Mouse (Mus musculus) MEL (cell line): ENCODE measurements around the gene Gxylt2. TPM values are rescaled to one million over a fixed set of nuclear protein-coding genes. Genes with fewer than 3 reads are reported as not detected.

Experiments
- DNase-seq: peaks from one replicate; pipeline ENCODE4 v3.0.0; 2011; ENCODE audit warnings: low read depth, low spot score
- H3K27ac ChIP-seq: 2 replicates; pipeline ENCODE4 v1.5.1; 2012; ENCODE audit warnings: low read depth, mild to moderate bottlenecking, control low read depth, low read length, moderate library complexity; ENCODE audit not compliant: control insufficient read depth
- H3K27me3 ChIP-seq, 2 experiments: fragments of 150-350 bp in 1 of 2; sonication (generic) in 1 of 2; 2 replicates each; pipeline ENCODE4 v1.6.1; 2012; ENCODE audit warnings: low read length in 2 of 2, mild to moderate bottlenecking in 2 of 2, improper control_type of control experiment in 1 of 2, moderate library complexity in 1 of 2; ENCODE audit not compliant: insufficient read depth in 2 of 2, control insufficient read depth in 1 of 2
- H3K36me3 ChIP-seq, 2 experiments: 2 replicates each; pipeline ENCODE4 v1.6.1; 2012 to 2014; ENCODE audit warnings: low read length in 2 of 2, improper control_type of control experiment in 1 of 2, inconsistent platforms in 1 of 2, mild to moderate bottlenecking in 1 of 2; ENCODE audit not compliant: insufficient read depth in 2 of 2, control insufficient read depth in 1 of 2
- H3K4me1 ChIP-seq, 2 experiments: fragments of 150-350 bp in 1 of 2; sonication (generic) in 1 of 2; 2 replicates each; pipeline ENCODE4 v1.6.1; 2012; ENCODE audit warnings: low read length in 2 of 2, improper control_type of control experiment in 1 of 2, mild to moderate bottlenecking in 1 of 2; ENCODE audit not compliant: insufficient read depth in 2 of 2, control insufficient read depth in 1 of 2
- H3K4me3 ChIP-seq, 2 experiments: fragments of 150-350 bp in 1 of 2; sonication (generic) in 1 of 2; 2 replicates each; pipeline ENCODE4 v1.5.1; 2012; ENCODE audit warnings: low read depth in 2 of 2, low read length in 2 of 2, mild to moderate bottlenecking in 2 of 2, moderate library complexity in 2 of 2, control low read depth in 1 of 2, improper control_type of control experiment in 1 of 2; ENCODE audit not compliant: control insufficient read depth in 1 of 2, insufficient read depth in 1 of 2
- H3K79me2 ChIP-seq: 2 replicates; pipeline ENCODE4 v1.6.1; 2012; ENCODE audit warnings: mild to moderate bottlenecking, low read length, moderate library complexity; ENCODE audit not compliant: control insufficient read depth, poor library complexity, insufficient read depth
- H3K9ac ChIP-seq: 2 replicates; pipeline ENCODE4 v1.6.1; 2012; ENCODE audit warnings: low read depth, mild to moderate bottlenecking, control low read depth, low read length, moderate library complexity; ENCODE audit not compliant: control insufficient read depth, poor library complexity, severe bottlenecking
- H3K9me3 ChIP-seq: fragments of 150-350 bp; sonication (generic); replicated peaks from 2 replicates; pipeline ENCODE4 v1.6.1; 2012; ENCODE audit warnings: mild to moderate bottlenecking, low read length, improper control_type of control experiment, moderate library complexity; ENCODE audit not compliant: insufficient read depth
- E2F4 ChIP-seq: IDR thresholded peaks from 2 replicates; pipeline ENCODE4 v1.6.1; 2011; ENCODE audit warnings: low read depth, low read length, improper control_type of control experiment, borderline replicate concordance
- ETS1 ChIP-seq: IDR thresholded peaks from 2 replicates; pipeline ENCODE4 v1.6.1; 2012; ENCODE audit warnings: low read depth, mild to moderate bottlenecking, inconsistent platforms, low read length, improper control_type of control experiment, moderate library complexity
- HCFC1 ChIP-seq: IDR thresholded peaks from 2 replicates; pipeline ENCODE4 v1.6.1; 2012; ENCODE audit warnings: low read depth, mild to moderate bottlenecking, inconsistent platforms, low read length, improper control_type of control experiment, moderate library complexity
- KAT2A ChIP-seq: conservative IDR thresholded peaks from 2 replicates; pipeline ENCODE4 v1.6.1; 2012; ENCODE audit warnings: low read depth, low read length, improper control_type of control experiment, inconsistent platforms
- MXI1 ChIP-seq: IDR thresholded peaks from 2 replicates; pipeline ENCODE4 v1.6.1; 2011; ENCODE audit warnings: mild to moderate bottlenecking, low read depth, low read length, improper control_type of control experiment
- NELFE ChIP-seq: IDR thresholded peaks from 2 replicates; pipeline ENCODE4 v1.6.1; 2011; ENCODE audit warnings: low read depth, low read length, improper control_type of control experiment
- NRF1 ChIP-seq: IDR thresholded peaks from 2 replicates; pipeline ENCODE4 v1.6.1; 2014; ENCODE audit warnings: low read depth, mild to moderate bottlenecking, inconsistent platforms, low read length, improper control_type of control experiment, moderate library complexity; ENCODE audit not compliant: poor library complexity, insufficient read depth, severe bottlenecking
- POLR2A ChIP-seq, 2 experiments: IDR thresholded peaks; 2 replicates each; pipeline ENCODE4 v1.6.1; 2011 to 2012; ENCODE audit warnings: low read length in 2 of 2, mild to moderate bottlenecking in 2 of 2, control low read depth in 1 of 2, improper control_type of control experiment in 1 of 2, low read depth in 1 of 2, moderate library complexity in 1 of 2; ENCODE audit not compliant: control insufficient read depth in 1 of 2, insufficient read depth in 1 of 2, poor library complexity in 1 of 2
- POLR2AphosphoS2 ChIP-seq: IDR thresholded peaks from 2 replicates; pipeline ENCODE4 v1.6.1; 2011; ENCODE audit warnings: low read length, improper control_type of control experiment
- RCOR1 ChIP-seq: IDR thresholded peaks from 2 replicates; pipeline ENCODE4 v1.6.1; 2012; ENCODE audit warnings: low read depth, mild to moderate bottlenecking, inconsistent platforms, low read length, improper control_type of control experiment
- SMC3 ChIP-seq: IDR thresholded peaks from 2 replicates; pipeline ENCODE4 v1.6.1; 2011; ENCODE audit warnings: low read depth, low read length, improper control_type of control experiment
- TAL1 ChIP-seq: IDR thresholded peaks from 2 replicates; pipeline ENCODE4 v1.6.1; 2012; ENCODE audit warnings: mild to moderate bottlenecking, inconsistent platforms, low read length, moderate library complexity, mixed read lengths
- UBTF ChIP-seq: IDR thresholded peaks from 2 replicates; pipeline ENCODE4 v1.6.1; 2012; ENCODE audit warnings: low read depth, mild to moderate bottlenecking, inconsistent platforms, low read length, improper control_type of control experiment, moderate library complexity, borderline replicate concordance; ENCODE audit not compliant: insufficient read depth
- ZMIZ1 ChIP-seq: IDR thresholded peaks from 2 replicates; pipeline ENCODE4 v1.6.1; 2012; ENCODE audit warnings: low read depth, mild to moderate bottlenecking, inconsistent platforms, low read length, improper control_type of control experiment, moderate library complexity
- ZNF384 ChIP-seq: IDR thresholded peaks from 2 replicates; pipeline ENCODE4 v1.6.1; 2012; ENCODE audit warnings: low read depth, mild to moderate bottlenecking, inconsistent platforms, low read length, improper control_type of control experiment
- polyA plus RNA-seq, 2 experiments: library from polyadenylated mRNA; stranded (reverse) in 1 of 2; unstranded in 1 of 2; fragments of >175 nt in 1 of 2; fragments of >200 nt in 1 of 2; gene quantifications; 2 replicates each; pipeline versions ENCODE4 v1.2.1 to v1.2.4; 2012; ENCODE audit warnings: low replicate concordance in 2 of 2, low read depth in 1 of 2; ENCODE audit not compliant: insufficient read length in 2 of 2, insufficient read depth in 1 of 2, missing spikeins in 1 of 2
- total RNA-seq: library from RNA; depleted of rRNA; stranded (reverse); fragments of 300-350 nt; gene quantifications from 2 replicates; pipeline ENCODE4 v1.2.3, GENCODE M21; 2012

The Gxylt2 gene
- total and polyA plus RNA-seq, 3 experiments = not detected

- Histone ChIP-seq H3K9me3 (no peaks in the 10 kb centered on the region), H3K4me3 (no peak overlapping the region), H3K36me3 (no peaks in the 10 kb centered on the region), H3K9ac (no peak overlapping the region), H3K79me2 (no peaks in the 10 kb centered on the region), H3K4me1 (no peaks in the 10 kb centered on the region), H3K27me3 (no peaks in the 10 kb centered on the region; a peak in 1 of 4 replicates), H3K27ac (no peak overlapping the region)
- no peak for DNase-seq
- TF ChIP-seq NRF1 (no peak), RCOR1 (no peak), ZMIZ1 (no peak), POLR2A (IDR thresholded peaks at IDR 0.05; ENCODE audit: control insufficient read depth in 1 of 2, insufficient read depth in 1 of 2, low read depth in 1 of 2, low read length in 2 of 2, poor library complexity in 1 of 2) (no peak)
Observed at GRCm38 (mm10) chr6:100821367-100821766, 116.8 kb downstream of the Gxylt2 start.

GRCm38 (mm10) chr6:100823356-100823755 lies 118.8 kb downstream of the Gxylt2 start:
- TF ChIP-seq ZNF384 (no peak), POLR2AphosphoS2 (no peak), ETS1 (no peak), NELFE (no peak), HCFC1 (no peak), ZMIZ1 (no peak), KAT2A (no peak), SMC3 (no peak), UBTF (no peak), TAL1 (no peak)
- no peak for DNase-seq

GRCm38 (mm10) chr6:100824381-100824965 lies 119.9 kb downstream of the Gxylt2 start:
- no peak overlapping the region for H3K9ac ChIP-seq
- no peak for DNase-seq
- TF ChIP-seq E2F4 (no peak), SMC3 (no peak), RCOR1 (no peak), MXI1 (no peak), ZNF384 (no peak), UBTF (no peak)
- TF ChIP-seq, all 39 proteins: peak for 0
- Histone ChIP-seq H3K4me1 (no peaks in the 10 kb centered on the region), H3K4me3 (no peak overlapping the region), H3K27me3 (no peaks in the 10 kb centered on the region; a peak in 1 of 4 replicates), H3K36me3 (no peaks in the 10 kb centered on the region), H3K9me3 (no peaks in the 10 kb centered on the region), H3K27ac (no peak overlapping the region), H3K79me2 (no peaks in the 10 kb centered on the region)

More at GRCm38 (mm10) chr6:100823356-100823755, 118.8 kb downstream of the Gxylt2 start:
- Histone ChIP-seq H3K27me3 (no peaks in the 10 kb centered on the region; a peak in 1 of 4 replicates), H3K9me3 (no peaks in the 10 kb centered on the region), H3K4me1 (no peaks in the 10 kb centered on the region), H3K36me3 (no peaks in the 10 kb centered on the region), H3K4me3 (no peak overlapping the region), H3K27ac (no peak overlapping the region), H3K79me2 (no peaks in the 10 kb centered on the region), H3K9ac (no peak overlapping the region)
